Mouse (Mus musculus): ENCODE data around the gene Colec11.

Gene Colec11

DNA sequence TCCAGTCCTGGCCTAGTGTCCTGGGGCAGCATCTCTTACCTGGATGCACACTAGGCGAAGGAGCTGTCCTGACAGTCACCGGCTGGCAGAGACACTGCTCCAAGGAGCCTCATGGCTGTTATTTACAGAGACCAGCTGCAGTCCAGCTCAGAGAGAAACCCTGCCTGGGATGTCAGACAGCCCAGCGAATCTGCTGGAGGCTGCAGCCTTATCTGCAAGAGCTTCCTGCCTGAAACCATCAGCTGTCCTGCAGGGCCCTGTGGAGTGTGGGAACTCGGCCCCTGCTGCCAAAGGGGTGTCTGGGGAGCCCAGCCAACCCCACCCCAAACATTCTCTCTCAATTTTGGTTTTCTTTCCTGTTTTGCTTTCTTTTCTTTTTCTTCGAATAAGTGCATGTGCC is at the start of gene Colec11:
Gene Colec11 (minus strand): TSS at position 183 of the 400 bp plus-strand sequence.
- ChIA-PET CTCF (interaction anchor here in 1 of 4 experiments (1.0 to 1.2 kb wide), 2 partner anchors 33 to 34 kb away, joined by 3 to 4 read pairs; no protein-coding TSS in a partner anchor), POLR2A (interaction anchor here in 3 of 4 experiments (0.9 to 37.4 kb wide), 8 partner anchors 7 to 71 kb away, joined by 3 to 1800 read pairs (median 4); partner anchors contain the start of genes Rps7 (in 3 of the 3), Rnaseh1 (in 2 of the 3) and Adi1 (in 1 of the 3))

DNA sequence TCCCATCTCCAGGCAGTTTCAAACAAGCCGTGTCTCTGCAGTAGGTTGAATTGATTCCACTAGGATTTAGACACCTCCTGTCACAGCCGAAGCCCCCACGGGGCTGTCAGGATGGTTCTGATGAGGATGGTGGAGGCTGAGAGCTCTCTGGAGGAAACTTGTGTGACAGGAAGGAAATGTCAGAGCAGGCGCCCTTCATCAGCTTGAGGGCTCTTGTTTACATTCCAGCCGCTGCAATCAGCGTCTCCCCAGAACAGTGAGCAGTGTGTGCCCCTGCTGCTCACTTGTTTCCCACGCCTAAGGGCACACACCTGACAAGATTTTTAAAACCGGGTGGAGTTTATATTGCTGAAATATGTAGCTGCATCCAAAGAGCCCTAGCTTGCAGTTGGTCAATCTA is 44.1 kb upstream of the Colec11 start:
- ChIA-PET CTCF (interaction anchor here in 2 of 4 experiments (0.7 to 0.8 kb wide), 2 partner anchors 83 to 117 kb away, joined by 3 to 4 read pairs; partner anchors contain the start of gene Trappc12 (in 1 of the 2)), POLR2A (interaction anchor here in 3 of 4 experiments (0.6 to 71.1 kb wide), 9 partner anchors 8 to 42 kb away, joined by 3 to 1800 read pairs (median 12); partner anchors contain the start of genes Rps7 (in 3 of the 3), Adi1 (in 2 of the 3), Rnaseh1 (in 2 of the 3) and Colec11 (in 1 of the 3))

DNA sequence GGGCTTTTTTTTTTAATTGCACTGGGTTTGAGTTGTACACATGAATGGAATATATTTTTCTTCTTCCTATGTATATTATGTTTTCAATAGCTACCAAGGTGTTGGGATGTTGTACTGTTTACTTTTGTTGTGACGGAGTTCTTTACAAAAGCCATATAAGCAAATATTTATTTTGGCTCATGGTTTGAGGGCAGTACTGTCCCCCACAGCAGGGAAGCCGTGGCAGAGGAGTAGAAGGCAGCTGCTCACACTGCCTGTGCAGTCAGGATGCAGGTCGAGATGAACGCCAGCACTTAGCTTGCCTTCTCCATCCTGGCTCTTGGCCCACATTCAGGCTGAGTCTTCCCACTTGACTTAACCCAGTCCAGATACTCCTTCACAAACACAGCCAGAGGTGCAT is 43.6 kb upstream of the Colec11 start:
- CTCF ChIA-PET = interaction anchor here in 1 of 4 experiments (0.7 kb wide), 1 partner anchor 83 kb away, joined by 4 read pairs; the partner anchor contains the start of gene Trappc12
- POLR2A ChIA-PET = interaction anchor here in 2 of 4 experiments (1.5 to 71.1 kb wide), 8 partner anchors 9 to 41 kb away, joined by 3 to 1800 read pairs (median 20); partner anchors contain the start of genes Adi1 (in 2 of the 2), Rnaseh1 (in 2 of the 2), Rps7 (in 2 of the 2) and Colec11 (in 1 of the 2)

DNA sequence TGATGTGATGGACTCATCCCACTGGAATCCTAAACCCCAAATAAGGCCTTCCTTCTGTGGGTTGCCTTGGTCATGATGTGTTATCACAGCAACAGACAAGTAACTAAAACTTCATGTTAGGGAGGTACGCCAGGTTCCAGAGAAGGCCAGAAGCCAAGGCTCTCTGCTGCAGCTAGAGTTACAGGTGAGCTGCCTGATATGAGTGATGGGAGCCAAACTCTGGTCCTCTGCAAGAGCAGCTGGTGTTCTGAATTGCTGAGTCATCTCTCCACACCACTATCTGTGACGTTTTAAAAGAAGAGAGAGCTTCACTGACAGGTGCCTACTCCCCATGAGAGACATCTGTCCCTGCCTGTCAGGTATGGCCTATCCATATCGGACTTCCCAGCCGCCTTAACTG is 39.5 kb upstream of the Colec11 start:
- POLR2A ChIA-PET = interaction anchor here (0.7 to 71.1 kb wide), 15 partner anchors 8 to 37 kb away, joined by 3 to 1800 read pairs (median 9); partner anchors contain the start of genes Rps7 (in 4 of the 4), Adi1 (in 3 of the 4), Rnaseh1 (in 3 of the 4) and Colec11 (in 1 of the 4)
- CTCF ChIA-PET = interaction anchor here in 1 of 4 experiments (0.6 kb wide), 1 partner anchor 84 kb away, joined by 3 read pairs; no protein-coding TSS in a partner anchor

GRCm38 (mm10) chr12:28649141-28650110 is 26.2 kb upstream of the Colec11 start, which contains the start of gene Rnaseh1:
Gene Rnaseh1 (plus strand): TSS chr12:28649602.
- ChIA-PET CTCF (interaction anchor here in 2 of 4 experiments (0.9 to 1.2 kb wide), 2 partner anchors 10 to 14 kb away, joined by 3 to 4 read pairs; partner anchors contain the start of gene Rps7 (in 1 of the 2)), POLR2A (interaction anchor here (0.5 to 71.1 kb wide), 40 partner anchors 9 to 881 kb away, joined by 3 to 1800 read pairs (median 4); partner anchors contain the start of genes Rps7 (in 4 of the 4), Adi1 (in 3 of the 4), Colec11 (in 2 of the 4) and Trappc12 (in 2 of the 4))

DNA sequence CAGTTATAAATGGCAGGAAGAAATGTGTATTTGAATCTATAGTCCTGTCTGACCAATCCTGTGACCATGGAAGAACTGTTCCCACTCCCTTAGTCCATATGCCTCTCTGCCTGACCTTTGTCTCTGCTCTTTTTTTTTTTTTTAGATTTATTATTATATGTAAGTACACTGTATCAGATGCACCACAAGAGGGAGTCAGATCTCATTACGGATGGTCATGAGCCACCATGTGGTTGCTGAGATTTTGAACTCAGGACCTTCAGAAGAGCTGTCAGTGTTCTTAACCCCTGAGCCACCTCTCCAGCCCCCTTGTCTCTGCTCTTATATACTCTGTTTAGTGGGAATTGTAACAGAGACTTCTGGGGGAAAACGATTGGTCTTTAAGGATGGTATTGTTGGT is 15.6 kb upstream of the Colec11 start:
- ChIA-PET CTCF (no interaction called here), POLR2A (interaction anchor here in 2 of 4 experiments (1.4 to 71.1 kb wide), 4 partner anchors 13 to 80 kb away, joined by 3 to 1800 read pairs (median 964); partner anchors contain the start of genes Adi1 (in 2 of the 2), Colec11 (in 1 of the 2), Rnaseh1 (in 1 of the 2) and Rps7 (in 1 of the 2))

DNA sequence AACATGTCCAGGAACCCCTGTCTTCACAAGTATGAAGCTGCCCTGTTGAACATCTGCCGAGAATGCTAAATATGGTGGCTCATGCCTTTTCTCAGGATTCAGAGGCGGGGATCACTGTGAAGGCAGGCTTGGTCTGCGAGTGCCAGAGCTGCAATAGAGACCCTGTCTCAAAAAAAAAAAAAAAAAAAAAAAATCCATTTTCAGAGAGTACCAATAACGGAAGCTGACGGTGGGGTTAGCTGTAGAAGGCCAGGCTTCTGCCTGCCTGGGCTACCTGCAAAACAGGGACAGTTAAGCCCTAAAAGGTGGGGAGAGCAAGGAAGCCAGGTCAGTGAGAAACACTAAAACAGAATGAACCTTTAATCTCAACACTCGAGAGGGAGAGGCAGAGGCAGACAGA is 13.4 kb upstream of the Colec11 start:
- POLR2A ChIA-PET = interaction anchor here (0.5 to 71.1 kb wide), 78 partner anchors 9 to 1209 kb away, joined by 3 to 1800 read pairs (median 6); partner anchors contain the start of genes Adi1 (in 4 of the 4), Rnaseh1 (in 4 of the 4), Eipr1 (in 3 of the 4) and Colec11 (in 2 of the 4)

GRCm38 (mm10) chr12:28635535-28636476 is 12.6 kb upstream of the Colec11 start, which contains the start of gene Rps7:
Gene Rps7 (minus strand): TSS chr12:28635953.
- ChIA-PET CTCF (interaction anchor here in 2 of 4 experiments (0.7 to 1.2 kb wide), 3 partner anchors 14 to 432 kb away, joined by 3 to 4 read pairs (median 3); partner anchors contain the start of gene Rnaseh1 (in 1 of the 2)), POLR2A (interaction anchor here (0.5 to 71.1 kb wide), 148 partner anchors 8 to 1208 kb away, joined by 3 to 1800 read pairs (median 4); partner anchors contain the start of genes Adi1 (in 4 of the 4), Rnaseh1 (in 4 of the 4), Colec11 (in 3 of the 4) and Eipr1 (in 3 of the 4))

More for the DNA sequence above, 13.4 kb upstream of the Colec11 start:
- CTCF ChIA-PET = interaction anchor here in 3 of 4 experiments (0.6 to 1.2 kb wide), 3 partner anchors 13 to 83 kb away, joined by 3 to 6 read pairs (median 4); partner anchors contain the start of gene Rnaseh1 (in 1 of the 3)

DNA sequence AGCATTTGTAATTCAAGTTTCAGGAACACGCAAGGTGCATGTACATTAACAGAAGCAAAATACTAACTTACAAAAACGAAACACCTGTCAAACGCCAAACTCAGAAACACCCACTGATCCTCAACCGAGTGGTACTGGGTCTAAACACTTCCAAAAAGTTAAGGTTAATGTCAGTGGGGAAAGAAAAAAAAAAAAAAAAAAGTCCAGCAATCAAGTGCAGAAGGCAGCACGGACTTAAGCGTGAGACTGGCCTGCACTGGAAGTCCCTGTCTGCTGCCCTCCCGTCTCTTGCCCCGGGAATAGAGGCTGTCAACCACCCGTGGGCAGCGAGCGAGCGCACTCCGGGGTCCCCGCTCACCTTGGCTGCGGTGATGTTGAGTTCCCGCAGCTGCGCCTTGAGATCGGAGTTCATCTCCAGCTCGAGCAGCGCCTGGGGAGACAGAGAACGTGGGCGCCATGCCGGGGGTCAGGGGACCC is 11.9 kb upstream of the Colec11 start:
- ChIA-PET POLR2A (interaction anchor here (0.6 to 71.1 kb wide), 105 partner anchors 8 to 1471 kb away, joined by 3 to 1800 read pairs (median 5); partner anchors contain the start of genes Adi1 (in 4 of the 4), Rnaseh1 (in 4 of the 4), Eipr1 (in 3 of the 4) and Trappc12 (in 3 of the 4)), CTCF (interaction anchor here in 1 of 4 experiments (1.0 to 1.2 kb wide), 2 partner anchors 15 to 64 kb away, joined by 3 to 4 read pairs; partner anchors contain the start of gene Rnaseh1)

DNA sequence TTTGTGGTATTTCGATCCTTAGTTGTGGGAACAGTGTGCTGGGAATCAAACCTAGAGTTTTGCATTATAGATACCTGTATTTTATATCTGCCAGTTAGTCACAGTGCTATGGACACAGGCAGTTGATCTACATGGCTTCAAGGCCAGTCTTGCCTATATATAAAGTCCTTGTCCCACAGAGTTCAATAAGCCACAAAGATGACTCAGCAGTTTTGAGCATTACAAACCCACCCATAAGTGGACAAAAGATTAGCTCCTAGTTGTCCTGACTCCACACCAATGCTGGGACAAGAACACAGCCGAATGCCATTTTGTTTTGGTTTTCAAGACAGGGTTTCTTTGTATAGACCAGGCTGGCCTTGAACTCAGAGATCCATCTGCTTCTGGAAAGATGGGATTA is 5.3 kb upstream of the Colec11 start:
- ChIA-PET CTCF (interaction anchor here in 1 of 4 experiments (1.0 kb wide), 2 partner anchors 71 to 73 kb away, joined by 3 read pairs; no protein-coding TSS in a partner anchor), POLR2A (interaction anchor here (0.6 to 71.1 kb wide), 26 partner anchors 3 to 1445 kb away, joined by 3 to 1800 read pairs (median 8); partner anchors contain the start of genes Adi1 (in 3 of the 4), Rnaseh1 (in 3 of the 4), Colec11 (in 2 of the 4) and Eipr1 (in 2 of the 4))

- ChIA-PET CTCF (no interaction called here), POLR2A (interaction anchor here (0.7 to 71.1 kb wide), 15 partner anchors 2 to 124 kb away, joined by 3 to 1800 read pairs (median 7); partner anchors contain the start of genes Rps7 (in 4 of the 4), Rnaseh1 (in 3 of the 4), Adi1 (in 1 of the 4) and Colec11 (in 1 of the 4))
Measured at GRCm38 (mm10) chr12:28627092-28627491, 3.9 kb upstream of the Colec11 start.

- CTCF ChIA-PET = no interaction called here
- POLR2A ChIA-PET = interaction anchor here in 3 of 4 experiments (0.7 to 71.1 kb wide), 5 partner anchors 0 to 35 kb away, joined by 3 to 1800 read pairs (median 59); partner anchors contain the start of genes Rps7 (in 3 of the 3), Rnaseh1 (in 2 of the 3), Adi1 (in 1 of the 3) and Colec11 (in 1 of the 3)
Measured at GRCm38 (mm10) chr12:28625407-28625806, 2.2 kb upstream of the Colec11 start.

- POLR2A ChIA-PET = interaction anchor here (0.6 to 37.4 kb wide), 8 partner anchors 8 to 126 kb away, joined by 3 to 1800 read pairs (median 4); partner anchors contain the start of genes Rps7 (in 4 of the 4), Adi1 (in 1 of the 4), Rnaseh1 (in 1 of the 4) and Trappc12 (in 1 of the 4)
- CTCF ChIA-PET = no interaction called here
Measured at GRCm38 (mm10) chr12:28624251-28624650, 1.1 kb upstream of the Colec11 start.

DNA sequence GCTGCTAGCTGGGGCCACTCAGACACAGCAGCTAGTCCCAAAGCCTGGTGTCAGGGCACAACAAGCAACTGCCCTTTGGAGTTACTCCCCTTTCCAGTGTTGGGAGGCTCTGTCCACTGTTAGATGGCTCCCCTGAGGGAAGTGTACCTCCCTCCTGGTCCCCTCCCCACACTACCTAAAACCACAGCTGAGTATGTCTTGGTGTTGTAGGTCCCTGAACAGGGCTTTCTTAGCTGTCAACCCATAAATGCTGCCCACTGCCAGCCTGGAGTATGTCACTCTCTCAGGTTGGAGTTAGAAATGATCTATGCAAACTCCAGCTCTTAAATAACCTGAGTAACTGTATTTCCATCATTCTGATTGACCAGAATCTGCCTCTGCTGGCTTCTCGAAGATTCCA is 536 bp downstream of the Colec11 start:
- CTCF ChIA-PET = interaction anchor here in 1 of 4 experiments (1.0 to 1.2 kb wide), 2 partner anchors 32 to 34 kb away, joined by 3 to 4 read pairs; no protein-coding TSS in a partner anchor
- POLR2A ChIA-PET = interaction anchor here in 3 of 4 experiments (0.6 to 37.4 kb wide), 9 partner anchors 8 to 330 kb away, joined by 3 to 1800 read pairs (median 4); partner anchors contain the start of genes Rps7 (in 3 of the 3), Rnaseh1 (in 2 of the 3) and Adi1 (in 1 of the 3)

- CTCF ChIA-PET = interaction anchor here in 1 of 4 experiments (1.0 to 1.2 kb wide), 2 partner anchors 32 to 33 kb away, joined by 3 to 4 read pairs; no protein-coding TSS in a partner anchor
- POLR2A ChIA-PET = interaction anchor here in 2 of 4 experiments (0.6 to 37.4 kb wide), 7 partner anchors 8 to 330 kb away, joined by 3 to 1800 read pairs (median 4); partner anchors contain the start of genes Rps7 (in 2 of the 2), Adi1 (in 1 of the 2) and Rnaseh1 (in 1 of the 2)
Measured at GRCm38 (mm10) chr12:28622167-28622532, 1.0 kb downstream of the Colec11 start.

Measured in embryonic stem cell, embryonic (primary cell).